Comparison of ENCODE assay signal across 18 mouse cellular contexts in genomic region chr1:172711962-172712361, GRCm38 (mm10). TPM values are rescaled to one million over a fixed set of nuclear protein-coding genes. Genes with fewer than 3 reads are reported as not detected.
DNase-seq lines count a peak whose midpoint lies in the region; ATAC-seq and TF ChIP-seq lines count a peak whose summit lies in the region.
"Had no signal": no experiment of that assay in that cellular context is flagged by ENCODE, and none has a peak within 500 bp of the region (broad histone marks: within the 10 kb centered on the region; RNA-seq: fewer than 3 reads in every experiment).

No protein-coding gene starts in this region.

- TF ChIP-seq CTCF in liver, postnatal 0 days (IDR thresholded peaks at IDR 0.05; ENCODE audit: low read depth), result no peak

- no peak overlapping the region for H3K4me3 ChIP-seq in heart, embryonic 14.5 days (ENCODE audit: control insufficient read depth in 1 of 2, insufficient read depth in 1 of 2, low read depth in 1 of 2, low read length in 2 of 2)
- H3K4me3 ChIP-seq in liver, postnatal 0 days (ENCODE audit: low read depth, low read length), result no peak overlapping the region
- H3K4me3 ChIP-seq in embryonic facial prominence, embryonic 14.5 days (ENCODE audit: low read depth, low read length), result no peak overlapping the region
- no peak overlapping the region for H3K4me3 ChIP-seq in forebrain, embryonic 15.5 days
- H3K4me3 ChIP-seq: lung, embryonic 15.5 days; midbrain, embryonic 15.5 days; neural tube, embryonic 13.5 days had no signal

- no peaks in the 10 kb centered on the region for H3K36me3 ChIP-seq in heart, embryonic 14.5 days (ENCODE audit: control insufficient read depth, insufficient read depth, low read length)
- no peaks in the 10 kb centered on the region; the same call in none of the 2 replicates for H3K36me3 ChIP-seq in liver, postnatal 0 days (replicated peaks; ENCODE audit: insufficient read depth, low read length)
- no peaks in the 10 kb centered on the region for H3K36me3 ChIP-seq in embryonic facial prominence, embryonic 14.5 days (ENCODE audit: control insufficient read depth, insufficient read depth, low read length)
- H3K36me3 ChIP-seq in forebrain, embryonic 15.5 days, result no peaks in the 10 kb centered on the region
- H3K36me3 ChIP-seq: lung, embryonic 15.5 days; midbrain, embryonic 15.5 days; neural tube, embryonic 13.5 days had no signal

- H3K4me2 ChIP-seq in heart, embryonic 14.5 days (ENCODE audit: low read length), result no peak overlapping the region
- no peak overlapping the region for H3K4me2 ChIP-seq in liver, postnatal 0 days (ENCODE audit: low read depth, low read length)
- H3K4me2 ChIP-seq in embryonic facial prominence, embryonic 14.5 days (ENCODE audit: low read depth, low read length), result no peak overlapping the region
- no peak overlapping the region for H3K4me2 ChIP-seq in forebrain, embryonic 15.5 days (replicated peaks)
- H3K4me2 ChIP-seq: lung, embryonic 15.5 days; midbrain, embryonic 15.5 days; neural tube, embryonic 13.5 days had no signal

- H3K9ac ChIP-seq in heart, embryonic 14.5 days (ENCODE audit: low read length), result no peak overlapping the region
- H3K9ac ChIP-seq in liver, postnatal 0 days (replicated peaks), result no peak overlapping the region
- H3K9ac ChIP-seq in embryonic facial prominence, embryonic 14.5 days (ENCODE audit: low read depth, low read length), result no peak overlapping the region
- no peak overlapping the region for H3K9ac ChIP-seq in forebrain, embryonic 15.5 days (replicated peaks)
- H3K9ac ChIP-seq: lung, embryonic 15.5 days; midbrain, embryonic 15.5 days; neural tube, embryonic 13.5 days had no signal

- intact Hi-C loops in heart, postnatal 36 days (cut with DNase I), result no loop called here

- ATAC-seq in heart, embryonic 14.5 days (ENCODE audit: insufficient number of reproducible peaks, insufficient read depth, low FRiP score, low read depth), result no peak
- no peak for ATAC-seq in liver, postnatal 0 days
- no peak for ATAC-seq in embryonic facial prominence, embryonic 14.5 days (ENCODE audit: low read depth)
- ATAC-seq in forebrain, embryonic 15.5 days (replicated peaks), result no peak
- ATAC-seq: CD4-positive, CD25-positive, alpha-beta regulatory T cell, adult 4 months; midbrain, embryonic 15.5 days had no signal

- peak overlapping the region; percentile 70 to 76 for H3K27ac ChIP-seq in heart, embryonic 14.5 days (replicated peaks in 1 of 2; ENCODE audit: control insufficient read depth in 1 of 2, insufficient read depth in 1 of 2, low read depth in 2 of 2, low read length in 2 of 2)
- 0 out of 2 replicates have a peak overlapping the region, but pooled peaks have one; percentile 26 for H3K27ac ChIP-seq in liver, postnatal 0 days (ENCODE audit: low read depth)
- H3K27ac ChIP-seq in embryonic facial prominence, embryonic 14.5 days (replicated peaks; ENCODE audit: low read depth, low read length), result peak overlapping the region; percentile 71
- H3K27ac ChIP-seq in forebrain, embryonic 15.5 days (replicated peaks), result no peak overlapping the region
- H3K27ac ChIP-seq: lung, embryonic 15.5 days; midbrain, embryonic 15.5 days; neural tube, embryonic 13.5 days had no signal

- H3K4me1 ChIP-seq in heart, embryonic 14.5 days (ENCODE audit: control insufficient read depth in 2 of 2, insufficient read depth in 2 of 2, low read length in 2 of 2), result no peaks in the 10 kb centered on the region
- peaks cover 9% of the 10 kb centered on the region for H3K4me1 ChIP-seq in liver, postnatal 0 days (ENCODE audit: insufficient read depth)
- peaks cover 10% of the 10 kb centered on the region; the same call in 1 of the 2 replicates for H3K4me1 ChIP-seq in embryonic facial prominence, embryonic 14.5 days (ENCODE audit: control insufficient read depth, insufficient read depth, low read length)
- H3K4me1 ChIP-seq in forebrain, embryonic 15.5 days, result no peaks in the 10 kb centered on the region
- H3K4me1 ChIP-seq: lung, embryonic 15.5 days; midbrain, embryonic 15.5 days; neural tube, embryonic 13.5 days had no signal

- WGBS in heart, embryonic 14.5 days, result 51% methylated on average over 4 of the region's 4 CpGs
- 55% methylated on average over 4 of the region's 4 CpGs for WGBS in liver, postnatal 0 days (ENCODE audit: insufficient replicate concordance)
- WGBS in embryonic facial prominence, embryonic 14.5 days, result 62% methylated on average over 4 of the region's 4 CpGs
- WGBS in forebrain, embryonic 15.5 days, result 71% methylated on average over 4 of the region's 4 CpGs

- no peaks in the 10 kb centered on the region for H3K9me3 ChIP-seq in heart, embryonic 14.5 days (ENCODE audit: control insufficient read depth, low read length)
- H3K9me3 ChIP-seq in liver, postnatal 0 days (ENCODE audit: low read length), result no peaks in the 10 kb centered on the region
- no peaks in the 10 kb centered on the region for H3K9me3 ChIP-seq in embryonic facial prominence, embryonic 14.5 days (ENCODE audit: control insufficient read depth, low read length)
- H3K9me3 ChIP-seq in forebrain, embryonic 15.5 days, result no peaks in the 10 kb centered on the region
- H3K9me3 ChIP-seq: lung, embryonic 15.5 days; midbrain, embryonic 15.5 days; neural tube, embryonic 13.5 days had no signal

- no peaks in the 10 kb centered on the region for H3K27me3 ChIP-seq in heart, embryonic 14.5 days (ENCODE audit: control insufficient read depth, insufficient read depth, low read length)
- H3K27me3 ChIP-seq in liver, postnatal 0 days (ENCODE audit: insufficient read depth, low read length), result no peaks in the 10 kb centered on the region
- H3K27me3 ChIP-seq in embryonic facial prominence, embryonic 14.5 days (replicated peaks; ENCODE audit: control insufficient read depth, insufficient read depth, low read length), result no peaks in the 10 kb centered on the region
- H3K27me3 ChIP-seq in forebrain, embryonic 15.5 days, result no peaks in the 10 kb centered on the region
- H3K27me3 ChIP-seq: lung, embryonic 15.5 days; midbrain, embryonic 15.5 days; neural tube, embryonic 13.5 days had no signal

- no peak for DNase-seq in heart, postnatal 36 days
- DNase-seq in liver, postnatal 0 days, result no peak
- DNase-seq in liver, result no peak
- DNase-seq in embryonic facial prominence, embryonic 14.5 days (ENCODE audit: low spot score), result peak; percentile 10
- DNase-seq in lung, postnatal 14 days, result peak; percentile 8
- DNase-seq in layer of hippocampus, adult 18-20 months (ENCODE audit: low spot score in 2 of 2), result no peak
- DNase-seq: adrenal gland, adult 2 months; cerebellum, adult 9-11 months; layer of hippocampus, adult 9-11 months; left cerebral cortex, postnatal 4 days; spleen, adult 18-20 months had no signal

- no peak for TF ChIP-seq EP300 in liver, postnatal 0 days (IDR thresholded peaks at IDR 0.05; ENCODE audit: low read depth)

RNA-seq across cellular contexts. Expression of gene Crp, which starts 14.1 kb away (rescaled TPM):
- polyA plus RNA-seq in heart, embryonic 14.5 days (2014; fragmentation: Nextera tagmentation; extraction: Ambion mirVana), result not detected in 2 replicates
- total RNA-seq in heart, postnatal 36 days (2021), result not detected
- 340 and 343 TPM in 2 replicates for polyA plus RNA-seq in liver, postnatal 0 days (2015; fragmentation: Nextera tagmentation; extraction: Ambion mirVana)
- polyA plus RNA-seq in embryonic facial prominence, embryonic 14.5 days (2014; fragmentation: Nextera tagmentation; extraction: Ambion mirVana), result not detected in 2 replicates
- polyA plus RNA-seq in forebrain, embryonic 15.5 days (2015; fragmentation: Nextera tagmentation; extraction: Ambion mirVana), result 0.28 TPM in 1 of 2 replicates, not detected in the other
- total RNA-seq in layer of hippocampus, adult 18-20 months (2021), result not detected
- total RNA-seq: left cerebral cortex, postnatal 4 days had no signal
- polyA plus RNA-seq: adrenal gland, adult 2 months; CD4-positive, CD25-positive, alpha-beta regulatory T cell, adult 4 months; midbrain, embryonic 15.5 days; urinary bladder, adult 2 months had no signal

Comparison
In these comparisons a context has a peak if more than half of its experiments do, and no peak if none do; other contexts are left out.
1. DNase-seq: peak in embryonic facial prominence, embryonic 14.5 days (single experiment) and lung, postnatal 14 days (single experiment); none in heart, postnatal 36 days (0 of 2), liver, postnatal 0 days (single experiment), liver (single experiment) and layer of hippocampus, adult 18-20 months (0 of 2).
2. RNA of gene Crp, which starts 14.1 kb away (polyA plus RNA-seq): 340 to 343 TPM in liver, postnatal 0 days; not detected in heart, embryonic 14.5 days, not detected in embryonic facial prominence, embryonic 14.5 days and 0.28 TPM in forebrain, embryonic 15.5 days; every median in the first group is over 100 times any median in the second.